Mouse (Mus musculus) frontal cortex, adult (tissue): Measurements from ENCODE around the gene Gje1.

ENCODE experiments used
- ATAC-seq: cut with Nextera tagmentation; 2 replicates; pipeline ENCODE4 v1.9.2; 2017; ENCODE audit warnings: mild to moderate bottlenecking, moderate library complexity, mixed read lengths; ENCODE audit not compliant: low TSS enrichment

The Gje1 gene

DNA sequence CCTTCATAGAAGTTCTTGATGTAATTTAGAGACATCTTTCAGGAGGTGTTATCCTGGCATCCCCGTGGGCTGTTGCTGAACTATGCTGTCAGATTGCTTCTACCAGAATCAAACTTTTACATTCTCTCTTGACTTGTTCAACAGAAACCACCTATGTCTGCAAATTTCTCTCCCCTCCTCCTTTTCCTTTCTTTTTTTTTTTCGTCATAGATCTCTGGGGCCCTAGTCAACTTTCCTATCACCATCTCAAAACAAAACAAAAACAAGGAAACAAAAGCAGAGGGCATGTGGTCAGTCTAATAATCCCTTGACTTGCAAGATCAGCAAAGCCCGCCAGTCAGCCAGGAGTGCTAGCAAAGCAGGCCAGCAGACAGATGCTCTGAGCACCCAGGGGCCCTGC is at the start of gene Gje1:
TSS of gene Gje1 (minus strand) at position 101 of the 400 bp plus-strand sequence.
- ATAC-seq, result no peak

DNA sequence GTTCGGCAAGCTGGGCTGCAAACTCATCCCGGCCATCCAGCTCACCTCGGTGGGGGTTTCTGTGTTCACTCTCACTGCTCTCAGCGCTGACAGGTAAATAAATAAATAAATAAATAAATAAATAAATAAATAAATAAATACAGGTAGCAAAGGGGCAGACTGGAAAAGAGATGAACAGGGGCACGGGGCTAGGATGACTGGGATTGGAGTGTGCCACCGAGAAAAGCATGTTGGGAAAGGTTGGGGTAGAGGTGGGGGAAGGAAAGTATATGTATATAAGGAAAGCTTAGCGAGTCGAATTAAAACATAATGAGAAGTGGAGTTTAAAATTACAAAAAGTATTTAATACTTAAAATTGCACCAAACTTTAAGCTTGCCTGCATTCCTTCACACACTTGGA is 42.6 kb upstream of the Gje1 start:
- ATAC-seq, result no peak

DNA sequence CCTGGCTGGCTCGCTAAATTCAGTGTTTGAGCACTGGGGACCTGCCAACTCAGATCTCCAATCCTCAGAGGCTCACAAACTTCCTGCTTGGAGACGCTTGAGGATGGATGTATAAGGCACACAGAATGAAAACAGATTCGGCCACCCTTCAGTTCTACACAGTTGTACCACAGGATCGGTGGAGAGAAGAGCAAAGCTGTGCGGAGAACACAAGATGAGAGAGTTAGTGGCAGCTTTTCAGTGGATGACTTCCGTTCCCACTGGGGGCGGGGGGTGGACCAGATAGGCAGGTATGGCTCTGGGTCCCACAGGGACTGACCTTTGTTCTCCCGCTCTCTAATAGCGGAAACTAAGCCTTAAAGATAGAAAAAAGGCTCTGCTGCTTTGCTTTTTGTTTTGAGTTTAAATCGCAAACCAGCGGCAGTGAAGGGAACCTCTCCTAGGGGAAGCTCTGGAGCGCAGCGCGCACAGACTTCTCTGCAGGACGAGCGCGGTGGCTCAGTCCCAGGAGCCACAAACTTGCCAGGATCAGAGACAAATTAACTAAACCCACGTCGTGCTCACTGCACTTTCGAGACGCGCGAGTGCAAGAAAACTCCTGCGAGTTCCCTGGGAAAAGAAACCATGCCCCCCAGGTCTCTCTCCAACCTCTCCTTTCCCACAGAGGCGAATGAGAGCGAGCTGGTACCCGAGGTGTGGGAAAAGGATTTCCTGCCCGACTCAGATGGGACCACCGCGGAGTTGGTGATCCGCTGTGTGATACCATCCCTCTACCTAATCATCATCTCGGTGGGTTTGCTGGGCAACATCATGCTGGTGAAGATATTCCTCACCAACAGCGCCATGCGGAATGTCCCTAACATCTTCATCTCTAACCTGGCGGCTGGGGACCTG is 41.9 kb upstream of the Gje1 start:
- peak; percentile 87 for ATAC-seq

DNA sequence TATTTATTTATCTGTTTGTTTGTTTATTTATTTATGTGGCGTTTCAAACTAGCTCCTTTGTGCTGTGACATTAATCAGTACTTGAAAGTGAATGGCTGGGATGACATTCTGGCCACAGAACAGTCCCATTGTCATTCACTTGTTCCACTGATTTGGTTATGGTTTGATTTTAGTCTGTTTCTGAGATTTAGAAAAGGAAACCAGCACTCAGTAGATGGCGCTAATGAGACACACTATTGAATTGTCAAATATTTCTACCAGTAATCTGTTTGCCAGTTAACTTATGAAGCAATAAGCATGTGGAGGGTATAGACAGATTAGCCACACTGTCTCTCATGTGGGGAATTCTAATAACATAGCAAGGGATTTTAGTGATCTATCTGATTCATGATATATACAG is 16.3 kb upstream of the Gje1 start:
- peak; percentile 87 for ATAC-seq

DNA sequence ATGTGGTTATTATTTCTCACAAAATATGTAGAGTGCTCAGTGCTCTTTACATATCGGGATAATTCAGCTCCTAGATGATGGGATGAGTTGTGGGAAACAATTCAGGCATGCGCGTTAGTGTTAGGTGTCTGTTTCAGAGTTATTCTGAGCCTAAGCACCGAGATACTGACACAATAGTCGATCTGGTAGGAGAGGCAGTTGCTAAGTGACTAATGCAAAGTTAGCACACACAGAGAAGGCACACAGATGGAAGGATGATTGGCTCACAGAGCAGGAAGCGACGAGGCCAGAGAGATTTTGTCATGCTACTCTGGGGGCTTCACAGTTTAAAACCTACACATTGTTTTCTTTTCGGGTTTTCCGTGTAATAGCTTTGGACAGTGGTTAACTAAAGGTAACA is 7.7 kb upstream of the Gje1 start:
- peak; percentile 100 for ATAC-seq

DNA sequence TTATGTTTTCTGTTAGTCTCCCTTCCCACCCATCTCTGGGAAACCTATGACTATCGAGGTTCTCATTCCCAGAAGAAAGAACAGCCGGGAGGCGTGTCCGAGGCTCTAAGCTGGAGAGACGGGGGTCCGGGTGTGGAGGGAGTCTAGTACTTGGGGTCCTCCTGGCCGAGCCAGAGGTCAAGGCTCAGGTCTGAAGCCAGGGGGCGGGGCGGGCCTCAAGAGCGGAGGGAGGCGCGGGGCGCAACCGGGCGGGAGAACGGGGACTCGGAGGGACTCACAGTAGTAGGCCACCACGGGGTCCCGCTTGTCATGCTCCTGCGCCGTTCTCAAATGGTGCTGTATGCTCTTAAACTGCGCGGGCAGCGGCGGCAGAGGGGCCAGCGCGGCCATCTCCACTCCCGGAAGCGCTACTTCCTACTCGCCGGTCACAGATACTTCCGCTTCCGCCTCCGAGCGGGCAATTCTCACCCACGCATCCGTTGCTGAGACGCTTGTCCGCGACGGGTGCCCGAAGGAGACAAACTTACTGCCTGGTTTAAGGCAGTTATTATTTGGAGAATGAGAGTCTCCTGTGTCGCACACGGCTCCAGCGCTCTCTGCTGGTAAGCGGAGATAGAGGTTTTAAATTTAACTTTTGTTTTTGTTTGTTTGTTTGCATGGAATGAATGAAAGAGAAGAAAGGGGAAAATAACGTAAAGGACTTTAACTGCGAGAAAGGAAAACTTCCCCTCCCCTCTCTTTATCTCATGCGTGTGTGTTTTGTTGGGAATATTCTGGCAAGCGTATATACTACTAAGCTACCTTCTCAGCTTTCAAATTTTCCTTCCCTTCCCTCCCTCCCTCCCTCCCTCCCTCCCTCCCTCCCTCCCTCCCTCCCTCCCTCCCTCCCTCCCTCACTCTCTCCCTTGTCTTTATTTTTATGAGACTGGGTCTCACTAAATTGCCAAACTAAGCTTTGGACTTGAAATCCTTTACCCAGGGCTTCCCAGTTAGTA is 12.6 kb downstream of the Gje1 start, which contains the start of the genes Vta1 and Nmbr:
TSS of gene Vta1 (minus strand) at position 489 of the 995 bp plus-strand sequence.
TSS of gene Nmbr (plus strand) at position 520 of the 995 bp plus-strand sequence.
- peak; percentile 99 for ATAC-seq

DNA sequence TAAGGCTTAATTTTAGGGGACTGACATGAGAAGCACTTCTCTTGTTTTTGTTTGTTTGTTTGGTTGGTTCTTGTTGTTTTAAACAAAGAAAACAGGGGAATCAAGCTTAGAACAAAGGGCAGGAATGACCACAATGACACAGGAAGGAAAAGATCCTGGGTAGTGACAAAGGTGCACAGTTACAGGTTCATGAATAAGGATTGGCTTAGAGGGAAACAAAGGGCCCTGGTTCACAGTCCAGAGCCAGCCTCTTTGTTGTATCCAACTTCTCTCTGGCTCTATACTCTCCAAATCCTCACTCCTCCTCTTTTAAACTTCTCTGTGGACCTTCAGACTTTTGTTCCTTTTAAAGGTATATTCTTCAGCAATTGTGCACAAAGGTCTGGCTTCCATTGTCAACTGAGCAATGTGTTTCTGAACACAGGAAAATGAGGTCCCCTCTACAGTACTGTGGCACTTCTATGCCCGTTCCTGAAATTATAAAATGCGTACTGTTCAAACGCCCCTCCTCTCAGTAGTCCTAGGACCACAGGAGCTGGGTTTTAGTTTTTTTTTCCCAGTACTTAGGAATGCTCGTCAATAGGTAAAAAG is 14.1 kb downstream of the Gje1 start:
- no peak for ATAC-seq

DNA sequence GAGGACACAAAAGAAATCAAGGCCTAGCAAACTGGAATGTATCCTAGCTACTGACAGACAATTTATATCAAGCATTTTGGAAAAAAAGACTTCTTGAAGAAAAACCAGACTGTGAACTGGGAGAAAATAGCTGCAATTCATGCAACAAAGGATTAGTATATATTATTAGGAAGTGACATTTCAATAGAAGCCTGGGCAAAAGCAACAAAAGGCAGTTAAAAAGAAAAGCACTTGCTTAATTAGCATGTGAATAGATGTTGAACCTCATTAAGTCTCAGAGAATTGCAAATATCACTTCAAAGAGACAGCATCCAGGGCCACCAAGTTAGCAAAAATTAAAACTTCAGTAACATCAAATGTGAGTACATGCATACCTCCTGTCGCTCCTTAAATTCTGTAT is 14.8 kb downstream of the Gje1 start:
- ATAC-seq, result no peak

DNA sequence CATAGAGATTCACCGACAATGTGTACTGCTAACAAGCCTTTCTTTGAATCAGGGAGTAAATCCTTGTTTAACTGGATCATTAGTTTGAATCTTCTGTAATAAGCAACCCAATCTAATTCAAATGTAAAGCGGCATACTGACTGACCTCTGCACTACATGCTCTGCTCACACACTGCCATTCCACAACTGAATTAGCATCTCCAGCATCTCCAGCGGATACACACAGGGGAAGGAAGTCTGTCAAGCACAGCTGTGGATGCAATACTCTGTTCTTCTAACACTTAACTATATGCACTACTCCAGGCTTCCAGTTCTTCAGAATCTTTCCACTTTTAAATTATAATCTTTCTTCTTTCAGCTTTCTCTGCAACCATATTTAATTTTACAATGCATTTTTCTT is 27.7 kb downstream of the Gje1 start:
- ATAC-seq, result no peak

DNA sequence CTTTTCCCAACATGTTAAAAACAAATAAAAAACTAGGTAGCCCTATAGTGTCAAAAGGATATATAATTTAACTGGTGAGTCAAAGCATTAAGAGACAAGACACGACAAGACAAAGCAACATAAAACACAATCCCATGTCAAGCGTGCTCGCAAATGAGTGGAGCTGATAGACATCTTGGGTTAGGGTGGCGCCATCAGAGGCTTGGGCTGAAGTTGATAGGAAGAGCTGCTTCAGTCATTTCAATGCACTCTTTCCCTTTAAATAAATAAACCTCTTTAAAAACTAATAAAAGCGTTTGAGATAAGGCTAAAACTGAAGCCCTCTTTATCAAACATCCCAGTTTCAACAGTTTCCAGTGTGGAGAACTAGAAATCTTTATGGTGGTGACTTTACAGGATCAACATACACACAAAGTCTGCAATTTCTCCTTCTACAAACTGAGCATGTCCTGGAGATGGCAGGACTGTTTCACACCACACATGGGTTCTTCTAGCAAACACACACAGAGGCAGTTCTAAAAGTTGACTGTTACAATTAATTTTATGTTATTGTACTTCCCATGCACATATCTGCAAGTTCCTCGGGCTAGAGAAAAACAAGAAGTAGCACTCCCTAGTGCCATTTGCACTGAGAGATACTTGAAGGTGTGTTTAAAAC is 29.1 kb downstream of the Gje1 start:
- no peak for ATAC-seq

DNA sequence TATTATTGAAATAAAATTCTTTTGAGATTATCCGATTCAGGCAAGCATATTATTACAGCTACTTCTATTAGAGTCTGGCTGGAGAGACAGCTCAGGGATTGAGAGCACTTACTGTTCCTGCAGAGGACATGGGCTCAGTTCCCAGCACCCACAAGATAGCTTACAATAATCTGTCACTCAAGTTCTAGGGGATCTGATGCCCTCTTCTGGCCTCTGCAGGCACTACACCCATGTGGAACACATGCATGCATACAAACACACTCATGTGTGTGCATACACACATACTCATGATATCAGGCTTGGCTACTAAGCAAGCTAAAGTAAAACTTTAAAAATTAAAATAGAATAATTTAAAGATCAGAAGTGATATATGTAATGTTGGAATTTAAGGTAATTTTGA is 32.4 kb downstream of the Gje1 start:
- no peak for ATAC-seq

DNA sequence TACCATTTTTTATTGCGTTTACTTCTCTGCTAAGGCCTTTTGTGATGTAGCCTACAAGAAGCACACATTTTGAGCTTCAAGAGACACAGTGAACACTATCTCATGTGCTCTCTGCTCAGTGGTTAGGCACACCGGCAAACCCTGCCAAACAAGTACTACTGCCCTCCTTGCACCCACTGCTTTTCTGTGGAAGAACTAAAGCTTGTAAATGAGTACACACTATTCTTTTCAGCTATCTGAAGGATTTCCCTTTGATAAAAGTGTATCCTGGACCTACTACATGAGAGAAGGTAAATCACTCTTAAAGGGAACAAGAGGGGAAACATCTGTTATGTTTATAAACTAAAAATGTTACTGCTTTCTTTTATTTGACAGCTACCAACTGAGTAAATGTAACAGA is 51.9 kb downstream of the Gje1 start:
- no peak for ATAC-seq
